Mouse (Mus musculus) stomach, embryonic 14.5 days (tissue): ENCODE measurements at regions not wholly inside any gene's neighbourhood (a gene's known extent, or its start where the extent isn't known, plus 50 kb on each side); places are given as distances from the start of the nearest gene placed in this dataset.

Experiments
- ATAC-seq: fragments of 200-750 bp; cut with Nextera tagmentation; 2 replicates; pipeline ENCODE4 v1.8.0; 2017; ENCODE audit warnings: low read depth, moderate TSS enrichment; ENCODE audit not compliant: insufficient number of reproducible peaks, insufficient read depth, low FRiP score
- H3K27ac ChIP-seq: fragments of 300-500 bp; sonication (generic); 2 replicates; pipeline ENCODE4 v1.5.1; 2014; ENCODE audit warnings: mild to moderate bottlenecking, low read length, moderate library complexity, mixed read lengths
- H3K27me3 ChIP-seq: fragments of 300-500 bp; sonication (generic); 2 replicates; pipeline ENCODE4 v1.6.1; 2014; ENCODE audit warnings: low read length, control low read depth, mixed read lengths; ENCODE audit not compliant: control insufficient read depth, insufficient read depth
- H3K36me3 ChIP-seq: fragments of 300-500 bp; sonication (generic); 2 replicates; pipeline ENCODE4 v1.6.1; 2014; ENCODE audit warnings: mild to moderate bottlenecking, control low read depth, low read length, moderate library complexity, mixed read lengths; ENCODE audit not compliant: control insufficient read depth, insufficient read depth
- H3K4me1 ChIP-seq: fragments of 300-500 bp; sonication (generic); 2 replicates; pipeline ENCODE4 v1.6.1; 2014; ENCODE audit warnings: low read length, control low read depth, mixed read lengths; ENCODE audit not compliant: control insufficient read depth, insufficient read depth
- H3K4me2 ChIP-seq: fragments of 300-500 bp; sonication (generic); replicated peaks from 2 replicates; pipeline ENCODE4 v1.6.1; 2014; ENCODE audit warnings: low read depth, low read length, control low read depth
- H3K4me3 ChIP-seq: fragments of 300-500 bp; sonication (generic); 2 replicates; pipeline ENCODE4 v1.5.1; 2014; ENCODE audit warnings: low read depth, low read length, control low read depth
- H3K9ac ChIP-seq: fragments of 300-500 bp; sonication (generic); replicated peaks from 2 replicates; pipeline ENCODE4 v1.6.1; 2014; ENCODE audit warnings: low read depth, mild to moderate bottlenecking, control low read depth, low read length, moderate library complexity, mixed read lengths
- H3K9me3 ChIP-seq: fragments of 300-500 bp; sonication (generic); 2 replicates; pipeline ENCODE4 v1.6.1; 2016; ENCODE audit warnings: low read depth, low read length, control low read depth; ENCODE audit not compliant: control insufficient read depth
- whole genome bisulfite sequencing: fragments of 180-500 bp; shearing (Covaris S2); extraction: QIAGEN DNeasy Blood & Tissue Kit; methylation state at CpG from one replicate; pipeline ENCODE4 v1.1.7; 2014; 5-methylcytosine and 5-hydroxymethylcytosine counted together

DNA sequence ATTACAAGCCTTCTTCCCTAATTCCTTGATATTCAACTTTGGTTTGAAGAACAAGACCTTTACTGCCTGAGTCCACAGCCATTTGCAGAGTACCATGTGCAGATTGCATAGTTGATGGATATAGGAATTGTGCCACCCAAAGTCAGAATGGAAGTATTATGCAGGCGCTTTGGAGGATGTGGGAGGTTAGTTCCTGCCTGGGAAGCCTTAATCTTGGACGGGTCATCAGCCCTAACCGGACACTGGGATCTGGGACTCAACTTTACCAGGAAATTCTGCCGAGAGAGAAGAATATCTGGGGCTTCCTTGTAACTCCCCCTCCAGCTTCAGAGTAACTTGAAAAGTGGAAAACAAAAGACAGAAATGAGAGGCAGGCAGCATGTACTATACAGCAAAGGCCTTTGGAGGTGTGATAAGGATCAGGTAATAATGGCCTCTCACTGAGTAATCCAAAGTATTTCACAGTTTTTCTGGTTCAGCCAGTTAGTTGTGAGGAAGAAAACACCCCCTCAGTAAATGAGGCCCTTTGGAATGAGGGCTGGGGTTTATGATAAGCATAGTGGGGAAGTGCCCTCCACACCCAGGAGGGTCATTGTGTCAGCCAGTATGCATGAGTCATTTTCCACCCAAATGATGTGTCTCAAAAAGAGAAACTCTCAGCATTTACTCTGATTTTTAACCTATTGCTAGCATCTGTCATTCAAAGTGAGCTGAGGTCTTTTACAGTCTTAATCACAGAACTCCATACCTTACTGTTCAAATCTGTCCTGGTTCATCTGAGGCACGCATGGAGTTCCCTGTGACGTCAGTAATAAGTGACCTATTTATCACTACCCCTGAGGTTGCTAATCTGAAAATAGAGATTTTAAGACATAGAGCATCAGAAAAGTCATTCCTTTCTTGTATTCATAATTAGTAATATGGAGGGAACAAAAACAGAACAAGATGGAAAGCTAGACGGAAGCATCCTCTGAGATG lies 91.7 kb upstream of the Klf6 start:
- Histone ChIP-seq H3K36me3 (no peaks in the 10 kb centered on the region), H3K27ac (peak overlapping the region; percentile 10; the same call in 1 of the 2 replicates), H3K9ac (no peak overlapping the region), H3K4me2 (no peak overlapping the region), H3K9me3 (no peaks in the 10 kb centered on the region), H3K4me3 (no peak overlapping the region), H3K27me3 (no peaks in the 10 kb centered on the region), H3K4me1 (no peaks in the 10 kb centered on the region)
- WGBS, result 68% methylated on average over 7 of the region's 7 CpGs
- peak; percentile 85 for ATAC-seq

DNA sequence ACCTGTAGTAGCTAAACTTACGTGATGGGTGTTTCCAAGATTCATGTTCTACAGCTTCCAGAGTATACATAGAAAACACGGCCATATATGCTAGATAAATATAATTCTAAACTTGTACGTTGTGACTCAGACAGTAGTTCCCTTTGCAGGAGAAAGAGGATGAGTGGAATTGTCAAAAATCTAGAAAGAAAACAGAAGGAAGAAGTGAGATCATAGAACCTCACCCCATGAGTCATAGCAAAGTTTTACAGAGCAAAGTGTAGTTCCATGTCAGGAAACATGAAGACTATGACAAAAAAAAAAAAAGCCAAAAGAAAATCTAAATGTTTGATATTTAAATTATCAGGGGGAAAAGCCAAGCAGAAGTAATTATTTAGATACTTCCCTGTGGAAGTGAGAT lies 87.5 kb upstream of the Klf6 start:
- Histone ChIP-seq H3K4me3 (no peak overlapping the region), H3K36me3 (no peaks in the 10 kb centered on the region), H3K9me3 (no peaks in the 10 kb centered on the region), H3K4me1 (no peaks in the 10 kb centered on the region), H3K9ac (no peak overlapping the region), H3K4me2 (no peak overlapping the region), H3K27me3 (no peaks in the 10 kb centered on the region), H3K27ac (no peak overlapping the region)
- ATAC-seq, result no peak
- 87% methylated on average over 3 of the region's 3 CpGs for WGBS

DNA sequence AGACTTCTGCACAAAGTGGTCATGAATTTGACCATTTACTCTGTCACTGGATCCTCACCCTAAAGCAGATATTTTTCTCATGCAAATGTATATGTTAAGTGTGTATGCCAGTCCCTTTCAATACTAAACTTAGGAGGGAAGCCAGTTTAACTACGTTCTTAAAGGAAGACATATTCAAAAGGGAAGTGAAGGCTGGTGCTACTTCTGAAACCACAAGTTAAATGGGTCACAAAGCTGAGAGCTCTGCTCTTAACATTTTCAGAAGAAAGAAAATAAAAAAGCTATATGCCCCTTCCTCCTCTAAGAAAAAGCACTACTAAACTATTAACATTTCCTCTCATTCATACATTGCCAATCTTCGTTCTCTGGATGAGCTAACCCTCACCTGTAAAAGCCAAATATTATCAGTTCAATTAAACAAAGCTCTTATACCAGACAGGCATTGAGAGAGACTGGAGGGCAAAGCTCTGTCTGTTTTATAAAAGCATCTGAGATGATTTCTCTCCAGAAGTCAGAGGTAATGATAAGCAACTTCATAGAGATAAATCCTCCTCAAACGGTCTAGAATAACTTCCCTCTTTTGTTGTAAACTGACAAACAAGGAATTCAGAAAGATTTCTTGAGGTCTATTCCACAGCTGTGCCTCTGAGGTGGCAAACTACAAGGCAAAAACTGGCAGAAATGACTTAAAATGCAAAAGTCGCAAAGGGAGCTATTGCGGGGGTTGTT lies 82.7 kb upstream of the Klf6 start:
- H3K4me1 ChIP-seq, result no peaks in the 10 kb centered on the region

DNA sequence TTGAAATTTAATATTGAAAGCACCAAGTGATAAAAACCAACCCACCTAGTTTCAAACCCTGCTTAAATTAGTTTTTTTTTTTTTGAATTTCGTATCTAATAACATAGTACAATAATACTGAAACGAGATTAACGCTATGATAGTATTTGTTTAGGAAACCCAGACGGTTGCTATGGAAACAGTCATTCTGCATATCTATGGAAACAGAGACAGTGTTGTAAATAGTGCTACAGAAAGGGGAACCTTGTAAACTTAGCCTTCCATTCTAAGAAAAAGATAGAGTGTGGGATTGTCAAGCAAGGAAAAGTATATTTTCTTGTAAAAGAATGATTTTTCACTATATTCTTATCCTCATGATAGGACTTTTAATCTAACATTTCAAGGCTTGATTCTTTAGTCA lies 81.9 kb upstream of the Klf6 start:
- H3K4me2 ChIP-seq, result no peak overlapping the region
- no peak overlapping the region for H3K4me3 ChIP-seq
- H3K36me3 ChIP-seq, result no peaks in the 10 kb centered on the region
- ATAC-seq, result no peak
- no peaks in the 10 kb centered on the region for H3K4me1 ChIP-seq
- WGBS, result 58% methylated on average over 4 of the region's 4 CpGs
- H3K27me3 ChIP-seq, result no peaks in the 10 kb centered on the region
- no peak overlapping the region for H3K9ac ChIP-seq
- no peak overlapping the region for H3K27ac ChIP-seq
- no peaks in the 10 kb centered on the region for H3K9me3 ChIP-seq

More for the DNA sequence above, 82.7 kb upstream of the Klf6 start:
- Histone ChIP-seq H3K9me3 (no peaks in the 10 kb centered on the region), H3K4me3 (no peak overlapping the region), H3K27ac (no peak overlapping the region), H3K4me2 (no peak overlapping the region), H3K9ac (no peak overlapping the region), H3K36me3 (no peaks in the 10 kb centered on the region), H3K27me3 (no peaks in the 10 kb centered on the region)
- ATAC-seq, result no peak
- WGBS, result 64% methylated on average over 5 of the region's 5 CpGs

DNA sequence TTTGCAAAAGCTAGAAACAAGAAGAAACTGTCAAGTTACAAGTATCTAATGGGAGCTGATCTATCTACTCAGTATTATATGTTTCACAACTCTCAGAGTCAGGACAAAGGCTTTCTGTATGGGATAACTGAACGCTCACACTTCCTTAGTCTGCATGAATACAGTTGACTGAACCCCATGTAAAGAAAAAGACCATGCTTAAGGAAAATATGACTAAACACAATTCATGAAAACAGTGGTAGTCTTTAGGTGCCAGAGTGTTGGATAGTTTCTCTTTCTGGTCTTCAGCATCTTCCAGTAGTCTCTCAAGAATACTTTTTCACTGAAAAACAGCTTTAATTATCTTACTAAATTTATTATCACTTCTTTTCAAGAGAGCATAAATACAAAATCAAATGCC lies 78.7 kb upstream of the Klf6 start:
- H3K4me3 ChIP-seq, result no peak overlapping the region
- no peak overlapping the region for H3K9ac ChIP-seq
- WGBS, result 84% methylated on average over 1 of the region's 1 CpGs
- H3K4me2 ChIP-seq, result no peak overlapping the region
- no peaks in the 10 kb centered on the region for H3K4me1 ChIP-seq
- no peaks in the 10 kb centered on the region for H3K36me3 ChIP-seq
- no peak for ATAC-seq
- H3K9me3 ChIP-seq, result no peaks in the 10 kb centered on the region
- no peaks in the 10 kb centered on the region for H3K27me3 ChIP-seq
- H3K27ac ChIP-seq, result no peak overlapping the region

DNA sequence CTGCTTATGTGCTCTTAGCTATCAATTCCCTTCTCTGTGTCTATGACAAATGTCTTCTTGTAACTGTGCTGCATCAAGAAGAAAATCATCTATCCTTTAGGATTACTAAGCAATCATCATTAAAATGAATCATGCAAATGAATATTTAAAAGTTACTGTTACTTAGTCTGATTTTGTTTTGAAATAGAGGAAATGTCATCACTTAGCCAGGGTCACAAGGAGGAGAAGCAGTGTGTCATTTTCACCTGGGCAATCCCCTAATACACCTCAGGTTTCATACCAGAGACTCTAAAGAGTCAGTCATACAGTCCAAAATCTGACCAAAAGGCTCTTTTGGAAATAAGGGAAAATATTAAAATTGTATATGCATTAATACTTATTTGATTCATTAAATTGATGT lies 74.2 kb upstream of the Klf6 start:
- Histone ChIP-seq H3K9me3 (no peaks in the 10 kb centered on the region), H3K4me3 (no peak overlapping the region), H3K36me3 (no peaks in the 10 kb centered on the region), H3K27ac (no peak overlapping the region), H3K9ac (no peak overlapping the region), H3K4me1 (no peaks in the 10 kb centered on the region), H3K27me3 (no peaks in the 10 kb centered on the region), H3K4me2 (no peak overlapping the region)
- ATAC-seq, result no peak

DNA sequence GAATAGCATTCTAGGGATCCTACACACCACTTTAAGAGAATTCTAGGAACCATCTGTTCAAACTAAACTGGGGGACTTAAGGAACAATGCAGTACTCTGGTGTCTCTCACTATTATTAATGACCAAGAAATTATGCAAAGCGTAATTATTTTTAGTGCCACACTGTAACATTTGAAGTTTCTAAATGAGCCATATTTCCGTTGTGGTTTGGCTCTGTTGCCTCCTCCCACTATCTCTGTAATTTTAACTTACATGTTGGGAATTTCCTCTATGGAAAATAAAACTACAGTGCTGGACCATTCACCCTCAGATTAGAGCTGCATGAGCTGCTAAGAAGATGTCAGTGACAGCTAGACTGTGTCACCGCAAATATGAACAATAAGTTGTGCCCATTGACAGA lies 72.0 kb upstream of the Klf6 start:
- 81% methylated on average over 3 of the region's 3 CpGs for WGBS

DNA sequence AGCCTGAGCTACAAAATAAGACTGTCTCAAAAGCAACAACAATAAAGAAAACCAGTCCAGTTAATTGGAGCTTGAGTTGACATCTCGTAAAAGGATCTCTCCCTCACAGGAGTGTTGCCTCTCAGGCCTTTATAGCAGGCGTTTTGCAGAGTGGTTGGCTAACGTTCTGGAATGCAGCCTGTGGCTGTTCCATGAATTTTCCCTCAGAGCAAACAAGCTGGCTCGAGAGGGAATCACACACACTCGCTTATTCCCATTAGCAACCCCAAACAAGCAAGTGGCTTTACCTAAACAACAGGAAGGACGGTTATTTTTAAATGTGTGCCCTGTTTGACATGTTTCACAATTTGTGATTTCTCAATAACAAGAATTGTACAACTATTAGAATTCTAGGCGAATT lies 59.2 kb upstream of the Klf6 start:
- 46% methylated on average over 7 of the region's 7 CpGs for WGBS
- Histone ChIP-seq H3K27ac (no peak overlapping the region), H3K9ac (no peak overlapping the region), H3K36me3 (no peaks in the 10 kb centered on the region), H3K4me1 (no peaks in the 10 kb centered on the region), H3K4me2 (no peak overlapping the region), H3K4me3 (no peak overlapping the region), H3K27me3 (no peaks in the 10 kb centered on the region), H3K9me3 (no peaks in the 10 kb centered on the region)
- ATAC-seq, result no peak

More for the DNA sequence above, 72.0 kb upstream of the Klf6 start:
- no peak overlapping the region for H3K4me3 ChIP-seq
- H3K4me1 ChIP-seq, result no peaks in the 10 kb centered on the region
- no peak overlapping the region for H3K27ac ChIP-seq
- no peaks in the 10 kb centered on the region for H3K27me3 ChIP-seq
- no peaks in the 10 kb centered on the region for H3K36me3 ChIP-seq
- H3K9me3 ChIP-seq, result no peaks in the 10 kb centered on the region
- no peak overlapping the region for H3K9ac ChIP-seq
- ATAC-seq, result no peak
- H3K4me2 ChIP-seq, result no peak overlapping the region
